10 mouse cellular contexts compared by ENCODE assay signal in genomic region chr2:105408511-105408910, GRCm38 (mm10). TPM values are rescaled to one million over a fixed set of nuclear protein-coding genes. Genes with fewer than 3 reads are reported as not detected.
DNase-seq lines count a peak whose midpoint lies in the region; ATAC-seq and TF ChIP-seq lines count a peak whose summit lies in the region.
"Had no signal": no experiment of that assay in that cellular context is flagged by ENCODE, and none has a peak within 500 bp of the region (broad histone marks: within the 10 kb centered on the region; RNA-seq: fewer than 3 reads in every experiment).

No protein-coding gene starts in this region.

- ATAC-seq in embryonic facial prominence, embryonic 15.5 days (ENCODE audit: insufficient number of reproducible peaks, low FRiP score, low TSS enrichment, low read depth) = peak; percentile 54; the same call in 1 of the 2 replicates
- ATAC-seq in hindbrain, postnatal 0 days = peak; percentile 93
- ATAC-seq in megakaryocyte progenitor cell, adult 5-6 weeks (replicated peaks; ENCODE audit: poor library complexity) = no peak
- ATAC-seq: intestine, embryonic 16.5 days had no signal

- 0 out of 2 replicates have a peak overlapping the region, but pooled peaks have one; percentile 28 for H3K27ac ChIP-seq in embryonic facial prominence, embryonic 15.5 days (replicated peaks)
- no peak overlapping the region for H3K27ac ChIP-seq in hindbrain, postnatal 0 days
- H3K27ac ChIP-seq: embryonic facial prominence, embryonic 12.5 days; limb, embryonic 15.5 days had no signal

- no peaks in the 10 kb centered on the region for H3K27me3 ChIP-seq in embryonic facial prominence, embryonic 15.5 days
- no peaks in the 10 kb centered on the region for H3K27me3 ChIP-seq in hindbrain, postnatal 0 days (ENCODE audit: insufficient read depth, low read length)
- H3K27me3 ChIP-seq: embryonic facial prominence, embryonic 12.5 days; limb, embryonic 15.5 days had no signal

- WGBS in embryonic facial prominence, embryonic 15.5 days = 57% methylated on average over 4 of the region's 4 CpGs
- WGBS in hindbrain, postnatal 0 days = 25% methylated on average over 4 of the region's 4 CpGs

- no peak overlapping the region for H3K4me3 ChIP-seq in embryonic facial prominence, embryonic 15.5 days (replicated peaks)
- no peak overlapping the region for H3K4me3 ChIP-seq in hindbrain, postnatal 0 days (ENCODE audit: low read length)
- H3K4me3 ChIP-seq: embryonic facial prominence, embryonic 12.5 days; limb, embryonic 15.5 days had no signal

- H3K4me2 ChIP-seq in embryonic facial prominence, embryonic 15.5 days (replicated peaks) = no peak overlapping the region
- no peak overlapping the region for H3K4me2 ChIP-seq in hindbrain, postnatal 0 days (ENCODE audit: low read depth, low read length)
- H3K4me2 ChIP-seq: embryonic facial prominence, embryonic 12.5 days; limb, embryonic 15.5 days had no signal

- no peaks in the 10 kb centered on the region for H3K36me3 ChIP-seq in embryonic facial prominence, embryonic 15.5 days
- no peaks in the 10 kb centered on the region for H3K36me3 ChIP-seq in hindbrain, postnatal 0 days (ENCODE audit: insufficient read depth, low read length)
- H3K36me3 ChIP-seq: embryonic facial prominence, embryonic 12.5 days; limb, embryonic 15.5 days had no signal

- DNase-seq in kidney, postnatal 10 days = peak; percentile 20
- DNase-seq in kidney, adult 8-10 months = no peak
- peak; percentile 78 for DNase-seq in NIH3T3 (ENCODE audit: low read depth)
- DNase-seq in hindbrain, postnatal 0 days (ENCODE audit: low spot score) = peak; percentile 61
- DNase-seq in testis, postnatal 14 days (ENCODE audit: low spot score) = no peak

- peaks cover 5% of the 10 kb centered on the region; the same call in 1 of the 2 replicates for H3K4me1 ChIP-seq in embryonic facial prominence, embryonic 15.5 days
- peaks cover 5% of the 10 kb centered on the region; the same call in 1 of the 2 replicates for H3K4me1 ChIP-seq in hindbrain, postnatal 0 days (ENCODE audit: insufficient read depth, low read length)
- H3K4me1 ChIP-seq: embryonic facial prominence, embryonic 12.5 days; limb, embryonic 15.5 days had no signal

- H3K9me3 ChIP-seq in embryonic facial prominence, embryonic 15.5 days (replicated peaks) = no peaks in the 10 kb centered on the region
- no peaks in the 10 kb centered on the region for H3K9me3 ChIP-seq in hindbrain, postnatal 0 days (ENCODE audit: low read length)
- H3K9me3 ChIP-seq: embryonic facial prominence, embryonic 12.5 days; limb, embryonic 15.5 days had no signal

- no peak overlapping the region for H3K9ac ChIP-seq in embryonic facial prominence, embryonic 15.5 days
- no peak overlapping the region for H3K9ac ChIP-seq in hindbrain, postnatal 0 days (replicated peaks; ENCODE audit: low read length)
- H3K9ac ChIP-seq: embryonic facial prominence, embryonic 12.5 days; limb, embryonic 15.5 days had no signal

- no peak for TF ChIP-seq CTCF in hindbrain, postnatal 0 days (IDR thresholded peaks at IDR 0.05; ENCODE audit: low read depth)

RNA-seq across cellular contexts. Expression of gene Rcn1, which starts 9.4 kb away (rescaled TPM):
- 257 and 259 TPM in 2 replicates for polyA plus RNA-seq in embryonic facial prominence, embryonic 15.5 days (2015; fragmentation: Nextera tagmentation; extraction: Ambion mirVana)
- total RNA-seq in hindbrain, postnatal 0 days (2014; rRNA removed) = 27.7 and 32.5 TPM in 2 replicates
- polyA plus RNA-seq in hindbrain, postnatal 0 days (2015; fragmentation: Nextera tagmentation; extraction: Ambion mirVana) = 61.2 and 64.2 TPM in 2 replicates
- total RNA-seq in megakaryocyte progenitor cell, adult 5-6 weeks (2015) = 18.1 and 22.9 TPM in 2 replicates
- total RNA-seq in megakaryocyte progenitor cell, adult 5-6 weeks (2017) = 41.0 and 49.9 TPM in 2 replicates

Comparison
In these comparisons a context has a peak if more than half of its experiments do, and no peak if none do; other contexts are left out.
1. DNase-seq: peak in kidney, postnatal 10 days (single experiment), NIH3T3 (single experiment) and hindbrain, postnatal 0 days (single experiment); none in kidney, adult 8-10 months (0 of 2) and testis, postnatal 14 days (single experiment).